Mouse (Mus musculus): ENCODE data around the gene Maco1.

DNA sequence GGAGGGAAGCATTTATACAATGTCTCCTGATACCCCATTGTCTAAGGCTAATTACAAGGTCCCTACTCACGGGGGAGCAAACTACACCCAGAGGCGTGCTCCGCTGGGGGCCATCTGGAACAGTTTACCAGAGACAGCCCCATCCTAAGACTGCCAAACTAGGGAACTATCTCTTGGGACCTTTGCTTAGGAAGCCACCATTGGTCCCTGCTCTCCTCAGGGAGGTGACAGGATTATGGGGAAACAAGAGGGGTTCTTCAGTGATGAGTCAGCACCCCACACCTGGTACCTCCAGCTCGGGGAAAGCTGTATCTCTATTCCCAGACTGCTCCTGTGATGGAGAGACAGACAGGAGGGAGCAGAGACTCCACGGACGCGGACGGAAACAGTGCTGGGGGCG lies 15.3 kb upstream of the Maco1 start:
- TF ChIP-seq POLR2A (IDR thresholded peaks at IDR 0.05; ENCODE audit: borderline replicate concordance, insufficient read depth, low read length) (no peak), CTCF (IDR thresholded peaks at IDR 0.05; ENCODE audit: borderline replicate concordance, insufficient read depth, low read depth, low read length) (no peak)

Data from cerebellum, adult 2 months (tissue).